Mouse (Mus musculus) small intestine, adult 2 months (tissue): ENCODE data around the gene Entpd8.

Experiments
- CTCF ChIP-seq: fragments of 200-500 bp; IDR thresholded peaks from 2 replicates; pipeline ENCODE4 v1.5.1; 2012; ENCODE audit warnings: low read depth, mild to moderate bottlenecking, control low read depth, inconsistent platforms, low read length, moderate library complexity, mixed read lengths; ENCODE audit not compliant: insufficient replicate concordance, insufficient read length; ENCODE audit errors: extremely low read depth
- POLR2A ChIP-seq: fragments of 200-500 bp; IDR thresholded peaks from 2 replicates; pipeline ENCODE4 v1.6.1; 2012; ENCODE audit warnings: low read depth, mild to moderate bottlenecking, control low read depth, inconsistent platforms, low read length, moderate library complexity

DNA sequence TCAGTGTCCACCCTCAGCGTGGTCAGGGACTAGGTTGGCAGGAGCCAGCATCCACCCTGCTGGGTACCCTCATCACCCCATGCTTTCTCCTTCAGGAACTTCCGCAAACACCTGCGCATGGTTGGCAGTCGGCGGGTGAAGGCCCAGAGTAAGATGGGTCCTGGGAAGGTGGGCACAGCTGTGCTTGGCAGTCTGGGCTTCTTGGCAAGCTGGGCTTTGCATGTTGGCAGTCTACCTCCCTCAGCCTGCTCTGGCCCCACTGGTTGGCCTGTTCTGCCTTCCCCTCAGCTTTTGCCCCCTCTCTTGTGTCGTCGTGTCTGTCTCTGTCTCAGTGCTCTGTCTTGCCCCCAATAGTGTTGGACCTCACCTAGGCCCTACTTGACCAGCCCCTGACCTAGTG lies 21.2 kb upstream of the Entpd8 start:
- TF ChIP-seq CTCF: no peak
- TF ChIP-seq POLR2A: no peak
